Mouse (Mus musculus) lung, adult 2 months (tissue): ENCODE measurements around the gene Cmss1. TPM values are rescaled to one million over a fixed set of nuclear protein-coding genes. Genes with fewer than 3 reads are reported as not detected.

Experiments
- DNase-seq: peaks from one replicate; pipeline ENCODE4 v3.0.0; 2022
- H3K4me1 ChIP-seq: fragments of 200-500 bp; 2 replicates; pipeline ENCODE4 v1.6.1; 2011; ENCODE audit warnings: low read length; ENCODE audit not compliant: control insufficient read depth, insufficient read depth
- H3K4me3 ChIP-seq: fragments of 200-500 bp; replicated peaks from 2 replicates; pipeline ENCODE3; 2011; ENCODE audit warnings: low read depth, mild to moderate bottlenecking, control low read depth, low read length; ENCODE audit errors: extremely low read depth
- CTCF ChIP-seq: fragments of 200-500 bp; IDR thresholded peaks from 2 replicates; pipeline ENCODE4 v1.5.1; 2011; ENCODE audit warnings: mild to moderate bottlenecking, low read length, control low read depth; ENCODE audit not compliant: insufficient read depth
- POLR2A ChIP-seq: fragments of 200-500 bp; IDR thresholded peaks from 2 replicates; pipeline ENCODE4 v1.6.1; 2011; ENCODE audit warnings: low read depth, mild to moderate bottlenecking, control low read depth, low read length, borderline replicate concordance; ENCODE audit errors: extremely low read depth
- WGBS: fragments of 180-500 bp; shearing (Covaris S2); methylation state at CpG from one replicate; pipeline ENCODE4 v1.1.7; 2018; 5-methylcytosine and 5-hydroxymethylcytosine counted together
- polyA plus RNA-seq: library from polyadenylated mRNA; depleted of rRNA; stranded (reverse); fragments of >200 nt; gene quantifications from 2 replicates; pipeline ENCODE4 v1.2.3, GENCODE M21; 2012

Gene Cmss1
- polyA plus RNA-seq, 1 experiment: 8.0 TPM

- Histone ChIP-seq H3K4me1 (no peaks in the 10 kb centered on the region; the same call in 1 of the 2 replicates), H3K4me3 (no peak overlapping the region)
- DNase-seq: no peak
- no peak for TF ChIP-seq CTCF
- 76% methylated on average over 8 of the region's 8 CpGs for WGBS
Observed at GRCm38 (mm10) chr16:57329028-57329427, 277.6 kb downstream of the Cmss1 start.

- DNase-seq: no peak
- 64% methylated on average over 7 of the region's 7 CpGs for WGBS
- TF ChIP-seq POLR2A (no peak), CTCF (no peak)
- no peak overlapping the region for H3K4me3 ChIP-seq
- no peaks in the 10 kb centered on the region; the same call in 1 of the 2 replicates for H3K4me1 ChIP-seq
Observed at GRCm38 (mm10) chr16:57326996-57327395, 279.7 kb downstream of the Cmss1 start.

GRCm38 (mm10) chr16:57319284-57320124 is 287.2 kb downstream of the Cmss1 start:
- H3K4me1 ChIP-seq: peaks cover 13% of the 10 kb centered on the region
- H3K4me3 ChIP-seq: no peak overlapping the region
- no peak for DNase-seq
- 79% methylated on average over 7 of the region's 7 CpGs for WGBS
- no peak for TF ChIP-seq CTCF
- TF ChIP-seq POLR2A: no peak

- DNase-seq: no peak
- no peak overlapping the region for H3K4me3 ChIP-seq
- peaks cover 13% of the 10 kb centered on the region for H3K4me1 ChIP-seq
- 69% methylated on average over 8 of the region's 8 CpGs for WGBS
- TF ChIP-seq POLR2A (no peak), CTCF (no peak)
Observed at GRCm38 (mm10) chr16:57318637-57319125, 288.0 kb downstream of the Cmss1 start.

- TF ChIP-seq POLR2A (no peak), CTCF (no peak)
- H3K4me3 ChIP-seq: no peak overlapping the region
- 30% methylated on average over 13 of the region's 13 CpGs for WGBS
- no peak for DNase-seq
- H3K4me1 ChIP-seq: peaks cover 13% of the 10 kb centered on the region
Observed at GRCm38 (mm10) chr16:57317882-57318636, 288.6 kb downstream of the Cmss1 start.

GRCm38 (mm10) chr16:57317127-57317526 is 289.5 kb downstream of the Cmss1 start:
- DNase-seq: no peak
- Histone ChIP-seq H3K4me1 (peaks cover 13% of the 10 kb centered on the region), H3K4me3 (no peak overlapping the region)
- TF ChIP-seq POLR2A: no peak
- TF ChIP-seq CTCF: no peak
- 74% methylated on average over 4 of the region's 4 CpGs for WGBS

- no peak for DNase-seq
- peaks cover 13% of the 10 kb centered on the region for H3K4me1 ChIP-seq
- TF ChIP-seq POLR2A: no peak
- no peak for TF ChIP-seq CTCF
- 54% methylated on average over 9 of the region's 9 CpGs for WGBS
- H3K4me3 ChIP-seq: no peak overlapping the region
Observed at GRCm38 (mm10) chr16:57315026-57315425, 291.6 kb downstream of the Cmss1 start.

- H3K4me3 ChIP-seq: no peak overlapping the region
- TF ChIP-seq CTCF (no peak), POLR2A (no peak)
- WGBS: 84% methylated on average over 3 of the region's 3 CpGs
- no peak for DNase-seq
- H3K4me1 ChIP-seq: peaks cover 13% of the 10 kb centered on the region
Observed at GRCm38 (mm10) chr16:57314236-57314635, 292.4 kb downstream of the Cmss1 start.

- TF ChIP-seq CTCF (no peak), POLR2A (no peak)
Observed at GRCm38 (mm10) chr16:57313487-57313886, 293.2 kb downstream of the Cmss1 start.

More at GRCm38 (mm10) chr16:57313487-57313886, 293.2 kb downstream of the Cmss1 start:
- DNase-seq: no peak
- Histone ChIP-seq H3K4me1 (peaks cover 12% of the 10 kb centered on the region), H3K4me3 (no peak overlapping the region)
- WGBS: 57% methylated on average over 3 of the region's 3 CpGs
